Mouse (Mus musculus) embryo, embryonic 11 days (tissue): ENCODE results near the gene Tnxb.

Experiments
- DNase-seq: peaks from one replicate; pipeline ENCODE4 v3.0.0-alpha.2; 2015

The Tnxb gene

GRCm38 (mm10) chr17:34644608-34645007 lies 25.7 kb upstream of the Tnxb start, which contains the start of gene Fkbpl:
Fkbpl (plus strand) TSS chr17:34644764.
- peak; percentile 97 for DNase-seq

GRCm38 (mm10) chr17:34645256-34645829 lies 25.0 kb upstream of the Tnxb start:
- DNase-seq = no peak

GRCm38 (mm10) chr17:34645831-34646511 lies 24.4 kb upstream of the Tnxb start:
- no peak for DNase-seq

- peak; percentile 97 for DNase-seq
Measured at GRCm38 (mm10) chr17:34646906-34647787, 23.2 kb upstream of the Tnxb start, which contains the start of gene Atf6b. Atf6b (plus strand) TSS chr17:34647146.

GRCm38 (mm10) chr17:34648141-34648890 lies 22.0 kb upstream of the Tnxb start:
- no peak for DNase-seq

- DNase-seq = no peak
Measured at GRCm38 (mm10) chr17:34649106-34649864, 21.1 kb upstream of the Tnxb start.

GRCm38 (mm10) chr17:34650781-34651180 lies 19.6 kb upstream of the Tnxb start:
- no peak for DNase-seq

- DNase-seq = peak; percentile 66
Measured at GRCm38 (mm10) chr17:34651507-34652221, 18.7 kb upstream of the Tnxb start.

- no peak for DNase-seq
Measured at GRCm38 (mm10) chr17:34652546-34652945, 17.8 kb upstream of the Tnxb start.

- no peak for DNase-seq
Measured at GRCm38 (mm10) chr17:34652985-34653384, 17.4 kb upstream of the Tnxb start.

- DNase-seq = peak; percentile 68
Measured at GRCm38 (mm10) chr17:34653746-34654285, 16.5 kb upstream of the Tnxb start.

- DNase-seq = no peak
Measured at GRCm38 (mm10) chr17:34654392-34654791, 15.9 kb upstream of the Tnxb start.

GRCm38 (mm10) chr17:34655160-34655559 lies 15.2 kb upstream of the Tnxb start:
- no peak for DNase-seq

GRCm38 (mm10) chr17:34655581-34655991 lies 14.7 kb upstream of the Tnxb start:
- no peak for DNase-seq

- DNase-seq = no peak
Measured at GRCm38 (mm10) chr17:34656666-34657065, 13.7 kb upstream of the Tnxb start.

GRCm38 (mm10) chr17:34657271-34657670 lies 13.1 kb upstream of the Tnxb start:
- DNase-seq = no peak

- DNase-seq = no peak
Measured at GRCm38 (mm10) chr17:34658145-34658544, 12.2 kb upstream of the Tnxb start.

- no peak for DNase-seq
Measured at GRCm38 (mm10) chr17:34658591-34658990, 11.7 kb upstream of the Tnxb start.

GRCm38 (mm10) chr17:34659181-34659896 lies 11.0 kb upstream of the Tnxb start:
- no peak for DNase-seq

GRCm38 (mm10) chr17:34659897-34660214 lies 10.5 kb upstream of the Tnxb start:
- no peak for DNase-seq
